Mouse (Mus musculus) thymus, postnatal 14 days (tissue): ENCODE data around the gene Fgf14.
"Not testable (repeated sequence)": the region's sequence is repeated elsewhere in the genome, so short reads cannot be mapped to it uniquely, and the experiment has no call there.

ENCODE experiments used
- DNase-seq: peaks from one replicate; pipeline ENCODE4 v3.0.0; 2021

The Fgf14 gene

GRCm38 (mm10) chr14:124676506-124677177 is at the start of gene Fgf14:
Fgf14 (minus strand) TSS chr14:124677127.
- no peak for DNase-seq

- DNase-seq = no peak
Observed at GRCm38 (mm10) chr14:124677379-124677778, 452 bp upstream of the Fgf14 start.

GRCm38 (mm10) chr14:124675654-124676505 is 1.0 kb downstream of the Fgf14 start:
- DNase-seq = no peak

GRCm38 (mm10) chr14:124675142-124675653 is 1.7 kb downstream of the Fgf14 start:
- no peak for DNase-seq

GRCm38 (mm10) chr14:124674536-124675141 is 2.3 kb downstream of the Fgf14 start:
- DNase-seq = no peak

- DNase-seq = no peak
Observed at GRCm38 (mm10) chr14:124669739-124670138, 7.2 kb downstream of the Fgf14 start.

- DNase-seq = no peak
Observed at GRCm38 (mm10) chr14:124642822-124643221, 34.1 kb downstream of the Fgf14 start.

- DNase-seq = no peak
Observed at GRCm38 (mm10) chr14:124634881-124635280, 42.0 kb downstream of the Fgf14 start.

GRCm38 (mm10) chr14:124613473-124613872 is 63.5 kb downstream of the Fgf14 start:
- no peak for DNase-seq

GRCm38 (mm10) chr14:124606036-124606711 is 70.8 kb downstream of the Fgf14 start:
- no peak for DNase-seq

GRCm38 (mm10) chr14:124605031-124605743 is 71.7 kb downstream of the Fgf14 start:
- no peak for DNase-seq

GRCm38 (mm10) chr14:124576571-124576970 is 100.4 kb downstream of the Fgf14 start:
- no peak for DNase-seq

- no peak for DNase-seq
Observed at GRCm38 (mm10) chr14:124575130-124575885, 101.6 kb downstream of the Fgf14 start.

GRCm38 (mm10) chr14:124566445-124566844 is 110.5 kb downstream of the Fgf14 start:
- DNase-seq = no peak

GRCm38 (mm10) chr14:124561544-124561943 is 115.4 kb downstream of the Fgf14 start:
- DNase-seq = no peak

- no peak for DNase-seq
Observed at GRCm38 (mm10) chr14:124536106-124536505, 140.8 kb downstream of the Fgf14 start.

GRCm38 (mm10) chr14:124535376-124535775 is 141.6 kb downstream of the Fgf14 start:
- not testable (repeated sequence) for DNase-seq

- DNase-seq = no peak
Observed at GRCm38 (mm10) chr14:124532051-124532450, 144.9 kb downstream of the Fgf14 start.

- no peak for DNase-seq
Observed at GRCm38 (mm10) chr14:124512009-124512408, 164.9 kb downstream of the Fgf14 start.

GRCm38 (mm10) chr14:124488971-124489370 is 188.0 kb downstream of the Fgf14 start:
- no peak for DNase-seq

- no peak for DNase-seq
Observed at GRCm38 (mm10) chr14:124485261-124485660, 191.7 kb downstream of the Fgf14 start.
